Mouse (Mus musculus) heart, embryonic 15.5 days (tissue): ENCODE data around the gene Fxyd7. TPM values are rescaled to one million over a fixed set of nuclear protein-coding genes. Genes with fewer than 3 reads are reported as not detected.
A peak's percentile ranks its signal among the peaks of the same experiment; 100 is the strongest.

Source experiments
- ATAC-seq: fragments of 200-750 bp; cut with Nextera tagmentation; replicated peaks from 2 replicates; pipeline ENCODE4 v1.8.0; 2017; ENCODE audit warnings: low read depth, moderate TSS enrichment; ENCODE audit not compliant: insufficient number of reproducible peaks, insufficient read depth, low FRiP score
- H3K27ac ChIP-seq: fragments of 300-500 bp; sonication (generic); 2 replicates; pipeline ENCODE4 v1.5.1; 2015; ENCODE audit warnings: mild to moderate bottlenecking, inconsistent platforms
- H3K27me3 ChIP-seq: fragments of 300-500 bp; sonication (generic); 2 replicates; pipeline ENCODE4 v1.6.1; 2015; ENCODE audit warnings: inconsistent platforms
- H3K36me3 ChIP-seq: fragments of 300-500 bp; sonication (generic); 2 replicates; pipeline ENCODE4 v1.6.1; 2015; ENCODE audit warnings: mild to moderate bottlenecking, inconsistent platforms
- H3K4me1 ChIP-seq: fragments of 300-500 bp; sonication (generic); replicated peaks from 2 replicates; pipeline ENCODE4 v1.6.1; 2015; ENCODE audit warnings: inconsistent platforms
- H3K4me2 ChIP-seq: fragments of 300-500 bp; sonication (generic); 2 replicates; pipeline ENCODE4 v1.6.1; 2015; ENCODE audit warnings: inconsistent platforms, mild to moderate bottlenecking, moderate library complexity
- H3K4me3 ChIP-seq: fragments of 300-500 bp; sonication (generic); 2 replicates; pipeline ENCODE4 v1.5.1; 2015; ENCODE audit warnings: mild to moderate bottlenecking, inconsistent platforms
- H3K9ac ChIP-seq: fragments of 300-500 bp; sonication (generic); 2 replicates; pipeline ENCODE4 v1.6.1; 2015; ENCODE audit warnings: mild to moderate bottlenecking, inconsistent platforms
- H3K9me3 ChIP-seq: fragments of 300-500 bp; sonication (generic); replicated peaks from 2 replicates; pipeline ENCODE4 v1.6.1; 2016; ENCODE audit warnings: inconsistent platforms
- whole genome bisulfite sequencing: fragments of 180-500 bp; shearing (Covaris S2); methylation state at CpG from one replicate; pipeline ENCODE4 v1.1.7; 2015; ENCODE audit warnings: mixed read lengths; 5-methylcytosine and 5-hydroxymethylcytosine counted together
- microRNA-seq: library from miRNA; unstranded; fragments of <30 nt; microRNA quantifications from one replicate; pipeline ENCODE4, GENCODE M21; 2016
- polyA plus RNA-seq: library from polyadenylated mRNA; unstranded; fragments of >200 nt; fragmentation: Nextera tagmentation; extraction: Ambion mirVana; gene quantifications from 2 replicates; pipeline ENCODE4 v1.2.1, GENCODE M21; 2015

The Fxyd7 gene
- polyA plus RNA-seq, 1 experiment from 2014 or later, result 1.1 TPM

GRCm38 (mm10) chr7:31000505-31001020 lies 50.7 kb downstream of the Fxyd7 start:
- H3K27ac ChIP-seq, result peak overlapping the region; percentile 86
- H3K4me2 ChIP-seq, result peak overlapping the region; percentile 53
- ATAC-seq, result peak; percentile 90
- 3% methylated on average over 7 of the region's 7 CpGs for WGBS
- no peak overlapping the region; the same call in 1 of the 2 replicates for H3K4me3 ChIP-seq
- no peaks in the 10 kb centered on the region for H3K9me3 ChIP-seq
- no peaks in the 10 kb centered on the region for H3K27me3 ChIP-seq
- H3K9ac ChIP-seq, result peak overlapping the region; percentile 22; the same call in 1 of the 2 replicates
- no peaks in the 10 kb centered on the region for H3K36me3 ChIP-seq
- H3K4me1 ChIP-seq, result peaks cover 21% of the 10 kb centered on the region

DNA sequence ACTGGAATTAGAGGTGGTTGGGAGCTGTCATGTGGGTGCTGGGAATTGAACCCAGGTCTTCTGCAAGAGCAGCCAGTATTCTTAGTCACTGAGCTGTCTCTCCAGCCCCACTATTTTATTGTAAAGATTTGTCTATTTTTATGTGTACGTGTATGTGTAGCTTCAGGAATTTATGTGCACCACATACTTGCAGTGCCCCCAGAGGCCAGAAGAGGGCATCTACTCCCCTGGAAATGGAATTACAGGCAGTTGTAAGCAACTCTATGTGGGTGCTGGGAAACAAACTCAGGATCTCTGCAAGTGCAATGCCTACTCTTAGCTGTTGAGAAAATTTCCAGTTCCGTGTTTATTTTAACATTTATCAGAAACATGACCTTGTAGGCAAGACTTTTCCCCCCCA lies 54.8 kb downstream of the Fxyd7 start:
- H3K36me3 ChIP-seq, result no peaks in the 10 kb centered on the region
- H3K9ac ChIP-seq, result no peak overlapping the region
- 91% methylated on average over 2 of the region's 2 CpGs for WGBS
- peaks cover 16% of the 10 kb centered on the region for H3K4me1 ChIP-seq
- no peak for ATAC-seq
- H3K27ac ChIP-seq, result no peak overlapping the region
- H3K9me3 ChIP-seq, result no peaks in the 10 kb centered on the region
- no peak overlapping the region for H3K4me2 ChIP-seq
- H3K4me3 ChIP-seq, result no peak overlapping the region
- H3K27me3 ChIP-seq, result no peaks in the 10 kb centered on the region

- H3K36me3 ChIP-seq, result no peaks in the 10 kb centered on the region
- H3K27ac ChIP-seq, result no peak overlapping the region
- no peaks in the 10 kb centered on the region for H3K9me3 ChIP-seq
- no peak for ATAC-seq
- no peak overlapping the region for H3K4me3 ChIP-seq
- H3K4me2 ChIP-seq, result no peak overlapping the region
- no peaks in the 10 kb centered on the region for H3K4me1 ChIP-seq
- 80% methylated on average over 5 of the region's 5 CpGs for WGBS
- H3K9ac ChIP-seq, result no peak overlapping the region
- no peaks in the 10 kb centered on the region for H3K27me3 ChIP-seq
Measured at GRCm38 (mm10) chr7:30993986-30994385, 57.3 kb downstream of the Fxyd7 start.

Small RNAs within 50 kb of the gene (microRNA-seq; reads per million reads assigned to microRNA genes)
- not detected for gene Mir7050

Other genes starting within 250 kb of the Fxyd7 start
- gene Ffar2, start 227.7 kb downstream of the Fxyd7 start, polyA plus RNA-seq, result 0.20 and 0.44 TPM in 2 replicates
- 0.15 TPM in 1 of 2 replicates, not detected in the other for gene Ffar3, start 195.3 kb downstream of the Fxyd7 start, polyA plus RNA-seq
- gene Ffar1, start 189.9 kb downstream of the Fxyd7 start, polyA plus RNA-seq, result not detected in 2 replicates
- gene Cd22, start 171.1 kb downstream of the Fxyd7 start, polyA plus RNA-seq, result 0.06 TPM in 1 of 2 replicates, not detected in the other
- 0.14 and 0.29 TPM in 2 replicates for gene Mag, start 136.6 kb downstream of the Fxyd7 start, polyA plus RNA-seq
- gene Hamp2, start 126.8 kb downstream of the Fxyd7 start, polyA plus RNA-seq, result not detected in 2 replicates
- gene Hamp, start 107.4 kb downstream of the Fxyd7 start, polyA plus RNA-seq, result not detected in 2 replicates
- gene Usf2, start 94.7 kb downstream of the Fxyd7 start, polyA plus RNA-seq, result 13.1 and 16.2 TPM in 2 replicates
- gene Lsr, start 78.0 kb downstream of the Fxyd7 start, polyA plus RNA-seq, result 7.0 and 18.9 TPM in 2 replicates
- 0.54 and 0.86 TPM in 2 replicates for gene Fam187b, start 77.7 kb downstream of the Fxyd7 start, polyA plus RNA-seq
- gene Fxyd5, start 9.0 kb downstream of the Fxyd7 start, polyA plus RNA-seq, result 39.1 and 47.0 TPM in 2 replicates
- 950 and 1,236 TPM in 2 replicates for gene Fxyd1, start 5.7 kb upstream of the Fxyd7 start, polyA plus RNA-seq
- gene Lgi4, start 7.9 kb upstream of the Fxyd7 start, polyA plus RNA-seq, result 0.25 and 0.39 TPM in 2 replicates
- gene Fxyd3, start 25.2 kb upstream of the Fxyd7 start, polyA plus RNA-seq, result 2.6 and 15.2 TPM in 2 replicates
- 1.5 and 4.8 TPM in 2 replicates for gene Hpn, start 63.8 kb upstream of the Fxyd7 start, polyA plus RNA-seq
- gene Scn1b, start 75.5 kb upstream of the Fxyd7 start, polyA plus RNA-seq, result 3.7 and 4.0 TPM in 2 replicates
- 41.4 and 56.8 TPM in 2 replicates for gene Gramd1a, start 104.4 kb upstream of the Fxyd7 start, polyA plus RNA-seq
- not detected in 2 replicates for gene Scgb2b2, start 239.0 kb upstream of the Fxyd7 start, polyA plus RNA-seq
- gene Scgb1b2, start 240.4 kb upstream of the Fxyd7 start, polyA plus RNA-seq, result not detected in 2 replicates